Mouse (Mus musculus) MEL (cell line): ENCODE results near the gene Gorasp2. TPM values are rescaled to one million over a fixed set of nuclear protein-coding genes. Genes with fewer than 3 reads are reported as not detected.

Source experiments
- DNase-seq: peaks from one replicate; pipeline ENCODE4 v3.0.0; 2011; ENCODE audit warnings: low read depth, low spot score
- H3K27ac ChIP-seq: 2 replicates; pipeline ENCODE4 v1.5.1; 2012; ENCODE audit warnings: low read depth, mild to moderate bottlenecking, control low read depth, low read length, moderate library complexity; ENCODE audit not compliant: control insufficient read depth
- H3K27me3 ChIP-seq, 2 experiments: fragments of 150-350 bp in 1 of 2; sonication (generic) in 1 of 2; 2 replicates each; pipeline ENCODE4 v1.6.1; 2012; ENCODE audit warnings: low read length in 2 of 2, mild to moderate bottlenecking in 2 of 2, improper control_type of control experiment in 1 of 2, moderate library complexity in 1 of 2; ENCODE audit not compliant: insufficient read depth in 2 of 2, control insufficient read depth in 1 of 2
- H3K36me3 ChIP-seq, 2 experiments: 2 replicates each; pipeline ENCODE4 v1.6.1; 2012 to 2014; ENCODE audit warnings: low read length in 2 of 2, improper control_type of control experiment in 1 of 2, inconsistent platforms in 1 of 2, mild to moderate bottlenecking in 1 of 2; ENCODE audit not compliant: insufficient read depth in 2 of 2, control insufficient read depth in 1 of 2
- H3K4me1 ChIP-seq, 2 experiments: fragments of 150-350 bp in 1 of 2; sonication (generic) in 1 of 2; 2 replicates each; pipeline ENCODE4 v1.6.1; 2012; ENCODE audit warnings: low read length in 2 of 2, improper control_type of control experiment in 1 of 2, mild to moderate bottlenecking in 1 of 2; ENCODE audit not compliant: insufficient read depth in 2 of 2, control insufficient read depth in 1 of 2
- H3K4me3 ChIP-seq, 2 experiments: fragments of 150-350 bp in 1 of 2; sonication (generic) in 1 of 2; 2 replicates each; pipeline ENCODE4 v1.5.1; 2012; ENCODE audit warnings: low read depth in 2 of 2, low read length in 2 of 2, mild to moderate bottlenecking in 2 of 2, moderate library complexity in 2 of 2, control low read depth in 1 of 2, improper control_type of control experiment in 1 of 2; ENCODE audit not compliant: control insufficient read depth in 1 of 2, insufficient read depth in 1 of 2
- H3K79me2 ChIP-seq: 2 replicates; pipeline ENCODE4 v1.6.1; 2012; ENCODE audit warnings: mild to moderate bottlenecking, low read length, moderate library complexity; ENCODE audit not compliant: control insufficient read depth, poor library complexity, insufficient read depth
- H3K9ac ChIP-seq: 2 replicates; pipeline ENCODE4 v1.6.1; 2012; ENCODE audit warnings: low read depth, mild to moderate bottlenecking, control low read depth, low read length, moderate library complexity; ENCODE audit not compliant: control insufficient read depth, poor library complexity, severe bottlenecking
- H3K9me3 ChIP-seq: fragments of 150-350 bp; sonication (generic); replicated peaks from 2 replicates; pipeline ENCODE4 v1.6.1; 2012; ENCODE audit warnings: mild to moderate bottlenecking, low read length, improper control_type of control experiment, moderate library complexity; ENCODE audit not compliant: insufficient read depth
- CTCF ChIP-seq, 3 experiments: IDR thresholded peaks in 2 of 3; conservative IDR thresholded peaks in 1 of 3; 2 replicates each; pipeline ENCODE4 v1.5.1; 2011 to 2012; ENCODE audit warnings: low read length in 3 of 3, low read depth in 2 of 3, mild to moderate bottlenecking in 2 of 3, improper control_type of control experiment in 1 of 3, inconsistent platforms in 1 of 3, mixed read lengths in 1 of 3, moderate library complexity in 1 of 3; ENCODE audit not compliant: control insufficient read depth in 1 of 3, insufficient read depth in 1 of 3, poor library complexity in 1 of 3, severe bottlenecking in 1 of 3
- E2F4 ChIP-seq: IDR thresholded peaks from 2 replicates; pipeline ENCODE4 v1.6.1; 2011; ENCODE audit warnings: low read depth, low read length, improper control_type of control experiment, borderline replicate concordance
- ELF1 ChIP-seq: IDR thresholded peaks from 2 replicates; pipeline ENCODE4 v1.6.1; 2014; ENCODE audit warnings: low read depth, mild to moderate bottlenecking, inconsistent platforms, low read length, improper control_type of control experiment, moderate library complexity
- EP300 ChIP-seq, 2 experiments: IDR thresholded peaks; 2 replicates each; pipeline ENCODE4 v1.6.1; 2011; ENCODE audit warnings: improper control_type of control experiment in 2 of 2, low read length in 2 of 2, low read depth in 1 of 2, mild to moderate bottlenecking in 1 of 2
- GATA1 ChIP-seq: IDR thresholded peaks from 2 replicates; pipeline ENCODE4 v1.6.1; 2011; ENCODE audit warnings: low read depth, low read length, improper control_type of control experiment
- HCFC1 ChIP-seq: IDR thresholded peaks from 2 replicates; pipeline ENCODE4 v1.6.1; 2012; ENCODE audit warnings: low read depth, mild to moderate bottlenecking, inconsistent platforms, low read length, improper control_type of control experiment, moderate library complexity
- JUND ChIP-seq: IDR thresholded peaks from 2 replicates; pipeline ENCODE4 v1.6.1; 2011; ENCODE audit warnings: low read depth, mild to moderate bottlenecking, improper control_type of control experiment, low read length
- MAFK ChIP-seq: IDR thresholded peaks from 2 replicates; pipeline ENCODE4 v1.6.1; 2011; ENCODE audit warnings: low read depth, mild to moderate bottlenecking, low read length, improper control_type of control experiment, borderline replicate concordance
- MAZ ChIP-seq: IDR thresholded peaks from 2 replicates; pipeline ENCODE4 v1.6.1; 2012; ENCODE audit warnings: low read depth, mild to moderate bottlenecking, inconsistent platforms, low read length, improper control_type of control experiment
- MEF2A ChIP-seq: IDR thresholded peaks from 2 replicates; pipeline ENCODE4 v1.6.1; 2014; ENCODE audit warnings: low read depth, mild to moderate bottlenecking, inconsistent platforms, low read length, improper control_type of control experiment; ENCODE audit not compliant: poor library complexity, insufficient replicate concordance, severe bottlenecking; ENCODE audit errors: extremely low read depth
- NELFE ChIP-seq: IDR thresholded peaks from 2 replicates; pipeline ENCODE4 v1.6.1; 2011; ENCODE audit warnings: low read depth, low read length, improper control_type of control experiment
- NRF1 ChIP-seq: IDR thresholded peaks from 2 replicates; pipeline ENCODE4 v1.6.1; 2014; ENCODE audit warnings: low read depth, mild to moderate bottlenecking, inconsistent platforms, low read length, improper control_type of control experiment, moderate library complexity; ENCODE audit not compliant: poor library complexity, insufficient read depth, severe bottlenecking
- POLR2AphosphoS2 ChIP-seq: IDR thresholded peaks from 2 replicates; pipeline ENCODE4 v1.6.1; 2011; ENCODE audit warnings: low read length, improper control_type of control experiment
- POLR2AphosphoS5 ChIP-seq: IDR thresholded peaks from 2 replicates; pipeline ENCODE4 v1.6.1; 2012; ENCODE audit warnings: low read depth, borderline replicate concordance, mild to moderate bottlenecking, inconsistent platforms, low read length, moderate library complexity, mixed read lengths
- SMC3 ChIP-seq: IDR thresholded peaks from 2 replicates; pipeline ENCODE4 v1.6.1; 2011; ENCODE audit warnings: low read depth, low read length, improper control_type of control experiment
- TBP ChIP-seq: IDR thresholded peaks from 2 replicates; pipeline ENCODE4 v1.8.0; 2011; ENCODE audit warnings: low read depth, low read length, improper control_type of control experiment
- TCF12 ChIP-seq: IDR thresholded peaks from 2 replicates; pipeline ENCODE4 v1.6.1; 2014; ENCODE audit warnings: low read depth, mild to moderate bottlenecking, inconsistent platforms, low read length, improper control_type of control experiment, moderate library complexity
- UBTF ChIP-seq: IDR thresholded peaks from 2 replicates; pipeline ENCODE4 v1.6.1; 2012; ENCODE audit warnings: low read depth, mild to moderate bottlenecking, inconsistent platforms, low read length, improper control_type of control experiment, moderate library complexity, borderline replicate concordance; ENCODE audit not compliant: insufficient read depth
- USF2 ChIP-seq, 2 experiments: IDR thresholded peaks; 2 replicates each; pipeline ENCODE4 v1.6.1; 2011 to 2012; ENCODE audit warnings: improper control_type of control experiment in 2 of 2, low read length in 2 of 2, borderline replicate concordance in 1 of 2, inconsistent platforms in 1 of 2, low read depth in 1 of 2, mild to moderate bottlenecking in 1 of 2; ENCODE audit not compliant: insufficient read depth in 1 of 2
- ZKSCAN1 ChIP-seq: IDR thresholded peaks from 2 replicates; pipeline ENCODE4 v1.6.1; 2012; ENCODE audit warnings: low read depth, mild to moderate bottlenecking, inconsistent platforms, low read length, improper control_type of control experiment, moderate library complexity
- polyA plus RNA-seq, 2 experiments: library from polyadenylated mRNA; stranded (reverse) in 1 of 2; unstranded in 1 of 2; fragments of >175 nt in 1 of 2; fragments of >200 nt in 1 of 2; gene quantifications; 2 replicates each; pipeline versions ENCODE4 v1.2.1 to v1.2.4; 2012; ENCODE audit warnings: low replicate concordance in 2 of 2, low read depth in 1 of 2; ENCODE audit not compliant: insufficient read length in 2 of 2, insufficient read depth in 1 of 2, missing spikeins in 1 of 2
- total RNA-seq: library from RNA; depleted of rRNA; stranded (reverse); fragments of 300-350 nt; gene quantifications from 2 replicates; pipeline ENCODE4 v1.2.3, GENCODE M21; 2012

Gene Gorasp2
- total and polyA plus RNA-seq, 3 experiments, result 81.8 to 132 (median 124) TPM

- no peak for DNase-seq
- H3K27me3 ChIP-seq, result no peaks in the 10 kb centered on the region; a peak in 1 of 4 replicates
- H3K4me1 ChIP-seq, result peaks cover 0 to 5% of the 10 kb centered on the region in 2 experiments; a peak in 1 of 4 replicates
- no peaks in the 10 kb centered on the region for H3K36me3 ChIP-seq
- no peak overlapping the region for H3K4me3 ChIP-seq
- no peaks in the 10 kb centered on the region for H3K9me3 ChIP-seq
- H3K27ac ChIP-seq, result no peak overlapping the region
- TF ChIP-seq NRF1 (no peak), NELFE (no peak), UBTF (no peak), MAZ (no peak), SMC3 (no peak), USF2 (IDR thresholded peaks at IDR 0.05; ENCODE audit: borderline replicate concordance in 1 of 2, insufficient read depth in 1 of 2, low read depth in 1 of 2, low read length in 2 of 2) (no peak), ELF1 (no peak), E2F4 (no peak), HCFC1 (no peak), MEF2A (no peak), CTCF (IDR thresholded peaks at IDR 0.05 in 2 of 3, conservative IDR thresholded peaks at IDR 0.05 in 1 of 3; ENCODE audit: control insufficient read depth in 1 of 3, insufficient read depth in 1 of 3, low read depth in 2 of 3, low read length in 3 of 3, poor library complexity in 1 of 3, severe bottlenecking in 1 of 3) (no peak), POLR2AphosphoS2 (no peak), TCF12 (no peak), GATA1 (no peak)
- TF ChIP-seq, all 39 proteins: peak for 0
- H3K79me2 ChIP-seq, result no peaks in the 10 kb centered on the region
- no peak overlapping the region for H3K9ac ChIP-seq
Observed at GRCm38 (mm10) chr2:70625761-70626160, 35.6 kb upstream of the Gorasp2 start.

- no peak for DNase-seq
- H3K9ac ChIP-seq, result no peak overlapping the region
- no peaks in the 10 kb centered on the region for H3K27me3 ChIP-seq
- TF ChIP-seq ELF1 (no peak), EP300 (IDR thresholded peaks at IDR 0.05; ENCODE audit: low read depth in 1 of 2, low read length in 2 of 2) (no peak), SMC3 (no peak), POLR2AphosphoS5 (no peak), NELFE (no peak), MAFK (no peak), POLR2AphosphoS2 (no peak), ZKSCAN1 (no peak), TBP (no peak), JUND (no peak)
- TF ChIP-seq, all 39 proteins: peak for 0
- Histone ChIP-seq H3K4me3 (no peak overlapping the region), H3K79me2 (no peaks in the 10 kb centered on the region), H3K4me1 (no peaks in the 10 kb centered on the region), H3K9me3 (no peaks in the 10 kb centered on the region), H3K36me3 (no peaks in the 10 kb centered on the region), H3K27ac (no peak overlapping the region)
Observed at GRCm38 (mm10) chr2:70628397-70628796, 33.0 kb upstream of the Gorasp2 start.
